Mouse (Mus musculus) forebrain, postnatal 0 days (tissue): ENCODE measurements at regions not wholly inside any gene's neighbourhood (a gene's known extent, or its start where the extent isn't known, plus 50 kb on each side); places are given as distances from the start of the nearest gene placed in this dataset.

Experiments
- ATAC-seq: fragments of 200-750 bp; cut with Nextera tagmentation; 2 replicates; pipeline ENCODE4 v1.8.0; 2017; ENCODE audit warnings: mild to moderate bottlenecking, moderate library complexity
- DNase-seq: peaks from one replicate; pipeline ENCODE4 v3.0.0-alpha.2; 2015
- H3K27ac ChIP-seq: fragments of 300-500 bp; sonication (generic); 2 replicates; pipeline ENCODE4 v1.5.1; 2014; ENCODE audit warnings: low read depth, mild to moderate bottlenecking, antibody characterized with exemption, low read length, moderate library complexity, mixed read lengths
- H3K27me3 ChIP-seq: fragments of 300-500 bp; sonication (generic); 2 replicates; pipeline ENCODE4 v1.6.1; 2014; ENCODE audit warnings: mild to moderate bottlenecking, low read length, mixed read lengths; ENCODE audit not compliant: insufficient read depth
- H3K36me3 ChIP-seq: fragments of 300-500 bp; sonication (generic); 2 replicates; pipeline ENCODE4 v1.6.1; 2014; ENCODE audit warnings: mild to moderate bottlenecking, moderate library complexity; ENCODE audit not compliant: insufficient read depth
- H3K4me1 ChIP-seq: fragments of 300-500 bp; sonication (generic); 2 replicates; pipeline ENCODE4 v1.6.1; 2014; ENCODE audit warnings: antibody characterized with exemption; ENCODE audit not compliant: insufficient read depth
- H3K4me2 ChIP-seq: fragments of 300-500 bp; sonication (generic); 2 replicates; pipeline ENCODE4 v1.6.1; 2014; ENCODE audit warnings: low read depth, mild to moderate bottlenecking, moderate library complexity
- H3K4me3 ChIP-seq: fragments of 300-500 bp; sonication (generic); 2 replicates; pipeline ENCODE4 v1.5.1; 2014; ENCODE audit warnings: low read depth, low read length, mixed read lengths
- H3K9ac ChIP-seq: fragments of 300-500 bp; sonication (generic); 2 replicates; pipeline ENCODE4 v1.6.1; 2014; ENCODE audit warnings: mild to moderate bottlenecking
- H3K9me3 ChIP-seq: fragments of 300-500 bp; sonication (generic); 2 replicates; pipeline ENCODE4 v1.6.1; 2016; ENCODE audit warnings: low read length
- CTCF ChIP-seq: sonication (generic); IDR thresholded peaks from 2 replicates; pipeline ENCODE4 v1.5.1; 2016; ENCODE audit warnings: antibody characterized with exemption, control low read depth, low read depth
- WGBS: fragments of 180-500 bp; shearing (Covaris S2); extraction: QIAGEN DNeasy Blood & Tissue Kit; methylation state at CpG from one replicate; pipeline ENCODE4 v1.1.7; 2014; 5-methylcytosine and 5-hydroxymethylcytosine counted together

- Histone ChIP-seq H3K27me3 (no peaks in the 10 kb centered on the region), H3K27ac (no peak overlapping the region), H3K4me3 (no peak overlapping the region), H3K36me3 (no peaks in the 10 kb centered on the region), H3K4me1 (peaks cover under 1% of the 10 kb centered on the region; the same call in 1 of the 2 replicates), H3K4me2 (no peak overlapping the region), H3K9ac (no peak overlapping the region), H3K9me3 (no peaks in the 10 kb centered on the region)
- 82% methylated on average over 3 of the region's 3 CpGs for WGBS
- DNase-seq, result no peak
- no peak for ATAC-seq
- no peak for TF ChIP-seq CTCF
Measured at GRCm38 (mm10) chr16:49971141-49971555, 170.8 kb downstream of the Cd47 start.

- no peak for TF ChIP-seq CTCF
- H3K9me3 ChIP-seq, result no peaks in the 10 kb centered on the region
- WGBS, result 87% methylated on average over 2 of the region's 2 CpGs
- H3K36me3 ChIP-seq, result no peaks in the 10 kb centered on the region
- no peak overlapping the region for H3K4me2 ChIP-seq
- H3K4me1 ChIP-seq, result peaks cover 5% of the 10 kb centered on the region; the same call in 1 of the 2 replicates
- ATAC-seq (no peak), DNase-seq (no peak)
- no peaks in the 10 kb centered on the region for H3K27me3 ChIP-seq
- no peak overlapping the region for H3K27ac ChIP-seq
- H3K9ac ChIP-seq, result no peak overlapping the region
- no peak overlapping the region for H3K4me3 ChIP-seq
Measured at GRCm38 (mm10) chr16:49977276-49977675, 176.9 kb downstream of the Cd47 start.

- TF ChIP-seq CTCF, result no peak
- no peaks in the 10 kb centered on the region for H3K9me3 ChIP-seq
- no peaks in the 10 kb centered on the region for H3K36me3 ChIP-seq
- ATAC-seq, result no peak
- H3K27me3 ChIP-seq, result no peaks in the 10 kb centered on the region
- H3K4me3 ChIP-seq, result no peak overlapping the region
- 75% methylated on average over 4 of the region's 4 CpGs for WGBS
- H3K4me2 ChIP-seq, result no peak overlapping the region
- no peak overlapping the region for H3K9ac ChIP-seq
- peaks cover 5% of the 10 kb centered on the region; the same call in 1 of the 2 replicates for H3K4me1 ChIP-seq
- no peak overlapping the region for H3K27ac ChIP-seq
- DNase-seq, result no peak
Measured at GRCm38 (mm10) chr16:49979426-49979940, 179.2 kb downstream of the Cd47 start.

GRCm38 (mm10) chr16:49980178-49980646 is 179.9 kb downstream of the Cd47 start:
- DNase-seq (peak; percentile 63), ATAC-seq (peak; percentile 89)
- H3K4me2 ChIP-seq, result no peak overlapping the region
- H3K4me1 ChIP-seq, result peaks cover 5% of the 10 kb centered on the region; the same call in 1 of the 2 replicates
- no peak overlapping the region for H3K4me3 ChIP-seq
- TF ChIP-seq CTCF, result no peak
- H3K9me3 ChIP-seq, result no peaks in the 10 kb centered on the region
- no peaks in the 10 kb centered on the region for H3K36me3 ChIP-seq
- no peaks in the 10 kb centered on the region for H3K27me3 ChIP-seq
- H3K27ac ChIP-seq, result peak overlapping the region; percentile 59; the same call in 1 of the 2 replicates
- H3K9ac ChIP-seq, result no peak overlapping the region
- 31% methylated on average over 10 of the region's 10 CpGs for WGBS

- WGBS, result 31% methylated on average over 4 of the region's 4 CpGs
- ATAC-seq, result 0 out of 2 replicates have a peak, but pooled peaks have one; percentile 17
Measured at GRCm38 (mm10) chr16:49982180-49982579, 181.8 kb downstream of the Cd47 start.

DNA sequence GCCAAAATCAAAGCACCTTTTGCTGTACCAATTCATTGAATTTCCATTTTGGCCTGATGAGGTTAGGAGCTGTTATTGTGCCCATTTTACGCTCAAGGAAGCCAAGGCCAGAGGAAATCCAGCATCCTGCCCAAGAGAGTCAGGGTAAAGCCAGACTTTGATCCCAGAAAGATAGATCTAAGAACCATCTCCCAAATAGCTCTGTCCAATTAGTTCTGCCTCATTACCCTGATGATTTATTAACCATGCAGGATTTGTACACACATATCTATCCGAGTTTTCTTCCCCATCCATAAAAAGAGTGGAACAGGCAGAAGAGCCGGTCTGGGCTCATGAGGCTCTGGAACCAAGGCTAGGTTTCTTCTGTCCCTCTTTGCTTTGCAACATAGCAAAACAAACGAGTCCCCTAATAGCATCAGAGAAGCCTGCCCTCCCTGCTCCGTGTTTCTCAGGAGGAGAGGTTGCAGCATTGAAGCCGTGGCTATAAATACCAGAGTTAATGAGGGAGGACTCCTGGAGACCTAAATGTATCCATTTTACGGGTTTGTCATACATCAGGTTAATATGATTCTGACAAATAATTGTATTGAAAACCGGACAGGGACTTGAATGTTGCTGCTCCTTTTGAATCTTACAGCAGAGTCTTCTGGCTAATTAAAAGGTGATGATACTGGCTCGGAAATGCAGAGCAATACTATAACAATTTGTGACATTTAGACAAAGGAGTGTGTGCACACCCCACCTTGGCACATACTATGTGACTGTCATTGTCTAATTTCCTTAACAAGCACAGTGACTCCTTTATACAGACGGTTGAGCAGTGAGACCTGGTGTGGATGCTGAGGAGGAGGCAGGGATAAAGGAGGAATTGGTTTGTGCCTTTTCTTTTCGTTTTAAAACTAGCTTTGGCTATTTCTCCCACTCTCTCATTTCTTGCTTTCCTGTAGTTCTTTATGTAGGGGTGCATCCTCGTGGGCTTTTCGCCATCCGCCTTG is 185.0 kb downstream of the Cd47 start:
- no peak overlapping the region for H3K4me3 ChIP-seq
- DNase-seq (no peak), ATAC-seq (no peak)
- H3K27ac ChIP-seq, result no peak overlapping the region
- H3K4me1 ChIP-seq, result peaks cover 5% of the 10 kb centered on the region; the same call in 1 of the 2 replicates
- no peaks in the 10 kb centered on the region for H3K9me3 ChIP-seq
- no peak overlapping the region for H3K4me2 ChIP-seq
- TF ChIP-seq CTCF, result no peak
- H3K36me3 ChIP-seq, result no peaks in the 10 kb centered on the region
- WGBS, result 53% methylated on average over 14 of the region's 14 CpGs
- no peaks in the 10 kb centered on the region for H3K27me3 ChIP-seq
- no peak overlapping the region for H3K9ac ChIP-seq

More at GRCm38 (mm10) chr16:49982180-49982579, 181.8 kb downstream of the Cd47 start:
- no peaks in the 10 kb centered on the region for H3K36me3 ChIP-seq
- peaks cover 5% of the 10 kb centered on the region; the same call in 1 of the 2 replicates for H3K4me1 ChIP-seq
- H3K27ac ChIP-seq, result no peak overlapping the region
- no peak overlapping the region for H3K9ac ChIP-seq
- no peaks in the 10 kb centered on the region for H3K27me3 ChIP-seq
- no peak for DNase-seq
- H3K4me2 ChIP-seq, result no peak overlapping the region
- H3K9me3 ChIP-seq, result no peaks in the 10 kb centered on the region
- H3K4me3 ChIP-seq, result no peak overlapping the region
- no peak for TF ChIP-seq CTCF

GRCm38 (mm10) chr16:49986954-49987353 is 186.6 kb downstream of the Cd47 start:
- no peak overlapping the region for H3K4me2 ChIP-seq
- H3K9ac ChIP-seq, result no peak overlapping the region
- WGBS, result 89% methylated on average over 6 of the region's 6 CpGs
- H3K9me3 ChIP-seq, result no peaks in the 10 kb centered on the region
- DNase-seq (no peak), ATAC-seq (no peak)
- no peak overlapping the region for H3K4me3 ChIP-seq
- H3K27ac ChIP-seq, result no peak overlapping the region
- no peaks in the 10 kb centered on the region for H3K27me3 ChIP-seq
- TF ChIP-seq CTCF, result no peak
- no peaks in the 10 kb centered on the region for H3K4me1 ChIP-seq
- H3K36me3 ChIP-seq, result no peaks in the 10 kb centered on the region
